Mouse (Mus musculus): ENCODE data around the gene Amz1.

Amz1 gene

GRCm38 (mm10) chr5:140722121-140722520 lies 1.8 kb upstream of the Amz1 start:
- DNase-seq (ENCODE audit: extremely low read depth, low read depth, low spot score), result no peak

GRCm38 (mm10) chr5:140726062-140726839 lies 2.3 kb downstream of the Amz1 start:
- no peak for DNase-seq (ENCODE audit: extremely low read depth, low read depth, low spot score)

- DNase-seq (ENCODE audit: extremely low read depth, low read depth, low spot score), result no peak
Measured at GRCm38 (mm10) chr5:140726946-140727740, 3.2 kb downstream of the Amz1 start.

GRCm38 (mm10) chr5:140731040-140731797 lies 7.3 kb downstream of the Amz1 start:
- no peak for DNase-seq (ENCODE audit: extremely low read depth, low read depth, low spot score)

GRCm38 (mm10) chr5:140732195-140732594 lies 8.3 kb downstream of the Amz1 start:
- DNase-seq (ENCODE audit: extremely low read depth, low read depth, low spot score), result no peak

- no peak for DNase-seq (ENCODE audit: extremely low read depth, low read depth, low spot score)
Measured at GRCm38 (mm10) chr5:140733336-140733735, 9.4 kb downstream of the Amz1 start.

- DNase-seq (ENCODE audit: extremely low read depth, low read depth, low spot score), result no peak
Measured at GRCm38 (mm10) chr5:140735297-140735696, 11.4 kb downstream of the Amz1 start.

- DNase-seq (ENCODE audit: extremely low read depth, low read depth, low spot score), result no peak
Measured at GRCm38 (mm10) chr5:140736166-140736565, 12.2 kb downstream of the Amz1 start.

- no peak for DNase-seq (ENCODE audit: extremely low read depth, low read depth, low spot score)
Measured at GRCm38 (mm10) chr5:140739813-140740212, 15.9 kb downstream of the Amz1 start.

GRCm38 (mm10) chr5:140741040-140741439 lies 17.1 kb downstream of the Amz1 start:
- DNase-seq (ENCODE audit: extremely low read depth, low read depth, low spot score), result no peak

- DNase-seq (ENCODE audit: extremely low read depth, low read depth, low spot score), result no peak
Measured at GRCm38 (mm10) chr5:140741877-140742276, 17.9 kb downstream of the Amz1 start.

GRCm38 (mm10) chr5:140743706-140744131 lies 19.8 kb downstream of the Amz1 start:
- DNase-seq (ENCODE audit: extremely low read depth, low read depth, low spot score), result peak; percentile 63

GRCm38 (mm10) chr5:140748425-140748824 lies 24.5 kb downstream of the Amz1 start:
- no peak for DNase-seq (ENCODE audit: extremely low read depth, low read depth, low spot score)

- no peak for DNase-seq (ENCODE audit: extremely low read depth, low read depth, low spot score)
Measured at GRCm38 (mm10) chr5:140749062-140749875, 25.3 kb downstream of the Amz1 start.

- DNase-seq (ENCODE audit: extremely low read depth, low read depth, low spot score), result no peak
Measured at GRCm38 (mm10) chr5:140750925-140751324, 27.0 kb downstream of the Amz1 start.

- DNase-seq (ENCODE audit: extremely low read depth, low read depth, low spot score), result no peak
Measured at GRCm38 (mm10) chr5:140752041-140752440, 28.1 kb downstream of the Amz1 start.

GRCm38 (mm10) chr5:140752639-140753038 lies 28.7 kb downstream of the Amz1 start:
- no peak for DNase-seq (ENCODE audit: extremely low read depth, low read depth, low spot score)

- DNase-seq (ENCODE audit: extremely low read depth, low read depth, low spot score), result no peak
Measured at GRCm38 (mm10) chr5:140753223-140753622, 29.3 kb downstream of the Amz1 start.

- no peak for DNase-seq (ENCODE audit: extremely low read depth, low read depth, low spot score)
Measured at GRCm38 (mm10) chr5:140758864-140759263, 34.9 kb downstream of the Amz1 start.

GRCm38 (mm10) chr5:140762540-140762939 lies 38.6 kb downstream of the Amz1 start:
- no peak for DNase-seq (ENCODE audit: extremely low read depth, low read depth, low spot score)
